Mouse (Mus musculus) forebrain, embryonic 10.5 days (tissue): ENCODE data around the gene Foxn3. TPM values are rescaled to one million over a fixed set of nuclear protein-coding genes. Genes with fewer than 3 reads are reported as not detected.

ENCODE experiments used
- DNase-seq: peaks from one replicate; pipeline ENCODE4 v3.0.0-alpha.2; 2017; ENCODE audit warnings: low spot score; ENCODE audit errors: extremely low spot score
- H3K27ac ChIP-seq: fragments of 300-500 bp; sonication (generic); 2 replicates; pipeline ENCODE4 v1.5.1; 2016; ENCODE audit warnings: mild to moderate bottlenecking
- H3K27me3 ChIP-seq: fragments of 300-500 bp; sonication (generic); 2 replicates; pipeline ENCODE4 v1.6.1; 2016; ENCODE audit warnings: mild to moderate bottlenecking; ENCODE audit not compliant: poor library complexity, severe bottlenecking
- H3K36me3 ChIP-seq: fragments of 300-500 bp; sonication (generic); replicated peaks from 2 replicates; pipeline ENCODE4 v1.6.1; 2016; ENCODE audit warnings: mild to moderate bottlenecking, moderate library complexity
- H3K4me1 ChIP-seq: fragments of 300-500 bp; sonication (generic); 2 replicates; pipeline ENCODE4 v1.6.1; 2016
- H3K4me3 ChIP-seq: fragments of 300-500 bp; sonication (generic); 2 replicates; pipeline ENCODE4 v1.5.1; 2016; ENCODE audit warnings: mild to moderate bottlenecking, moderate library complexity
- H3K9me3 ChIP-seq: fragments of 300-500 bp; sonication (generic); 2 replicates; pipeline ENCODE4 v1.6.1; 2016; ENCODE audit warnings: mild to moderate bottlenecking, moderate library complexity
- WGBS: fragments of 180-500 bp; shearing (Covaris S2); methylation state at CpG from one replicate; pipeline ENCODE4 v1.1.7; 2016; 5-methylcytosine and 5-hydroxymethylcytosine counted together
- polyA plus RNA-seq: library from polyadenylated mRNA; unstranded; fragments of >200 nt; fragmentation: Nextera tagmentation; extraction: Ambion mirVana; gene quantifications from 2 replicates; pipeline ENCODE4 v1.2.1, GENCODE M21; 2016

Gene Foxn3
- polyA plus RNA-seq, 1 experiment from 2014 or later: 47.3 TPM

DNA sequence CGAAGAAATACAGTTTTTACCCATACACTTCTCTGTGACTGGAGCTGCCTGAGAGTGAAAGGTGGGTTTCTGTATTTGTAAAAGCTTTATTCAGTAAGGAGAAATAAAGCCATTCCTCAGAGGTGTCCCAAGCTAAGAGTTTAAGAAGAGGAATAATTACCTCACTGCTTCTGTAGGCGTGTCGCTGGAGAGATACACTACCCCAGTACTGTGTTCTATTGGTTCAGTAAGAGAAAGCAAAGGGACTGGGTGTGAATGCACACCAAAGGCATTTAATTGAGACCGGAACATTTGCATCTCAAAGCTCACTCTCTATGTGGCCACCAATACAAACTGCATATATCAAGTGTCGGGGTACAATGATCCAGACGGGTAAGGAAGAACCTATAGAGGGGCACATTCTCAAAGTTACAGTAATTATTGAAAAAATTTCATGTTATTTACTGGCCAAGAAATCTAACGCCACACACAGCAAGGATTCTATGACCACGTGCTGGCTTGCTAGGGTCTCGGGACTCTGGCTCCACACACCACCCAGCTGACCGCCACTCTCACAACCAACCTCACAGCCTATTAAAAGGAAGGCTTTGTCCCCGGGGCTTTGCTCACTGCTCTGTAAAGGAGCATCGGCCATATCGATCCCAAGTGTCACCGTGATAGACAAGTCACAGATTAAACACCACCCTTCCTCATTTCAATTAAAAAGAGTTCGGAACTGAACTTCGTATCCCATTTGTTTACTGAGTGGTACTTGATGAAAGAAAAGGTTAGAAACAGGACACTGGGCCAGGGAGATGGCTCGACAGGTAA is 333.2 kb downstream of the Foxn3 start:
- H3K36me3 ChIP-seq: no peaks in the 10 kb centered on the region
- 27% methylated on average over 17 of the region's 17 CpGs for WGBS
- peaks cover 3% of the 10 kb centered on the region; the same call in 1 of the 2 replicates for H3K27me3 ChIP-seq
- H3K9me3 ChIP-seq: no peaks in the 10 kb centered on the region
- H3K27ac ChIP-seq: peak overlapping the region; percentile 83
- peaks cover 99% of the 10 kb centered on the region for H3K4me1 ChIP-seq
- DNase-seq: peak; percentile 52
- peak overlapping the region; percentile 30 for H3K4me3 ChIP-seq

- H3K27me3 ChIP-seq: peaks cover 3% of the 10 kb centered on the region
- H3K36me3 ChIP-seq: no peaks in the 10 kb centered on the region
- no peaks in the 10 kb centered on the region for H3K9me3 ChIP-seq
- peak overlapping the region; percentile 51 for H3K27ac ChIP-seq
- DNase-seq: no peak
- H3K4me1 ChIP-seq: peaks cover 96% of the 10 kb centered on the region
- 92% methylated on average over 6 of the region's 6 CpGs for WGBS
- H3K4me3 ChIP-seq: no peak overlapping the region
Measured at GRCm38 (mm10) chr12:99227313-99227952, 335.9 kb downstream of the Foxn3 start.

DNA sequence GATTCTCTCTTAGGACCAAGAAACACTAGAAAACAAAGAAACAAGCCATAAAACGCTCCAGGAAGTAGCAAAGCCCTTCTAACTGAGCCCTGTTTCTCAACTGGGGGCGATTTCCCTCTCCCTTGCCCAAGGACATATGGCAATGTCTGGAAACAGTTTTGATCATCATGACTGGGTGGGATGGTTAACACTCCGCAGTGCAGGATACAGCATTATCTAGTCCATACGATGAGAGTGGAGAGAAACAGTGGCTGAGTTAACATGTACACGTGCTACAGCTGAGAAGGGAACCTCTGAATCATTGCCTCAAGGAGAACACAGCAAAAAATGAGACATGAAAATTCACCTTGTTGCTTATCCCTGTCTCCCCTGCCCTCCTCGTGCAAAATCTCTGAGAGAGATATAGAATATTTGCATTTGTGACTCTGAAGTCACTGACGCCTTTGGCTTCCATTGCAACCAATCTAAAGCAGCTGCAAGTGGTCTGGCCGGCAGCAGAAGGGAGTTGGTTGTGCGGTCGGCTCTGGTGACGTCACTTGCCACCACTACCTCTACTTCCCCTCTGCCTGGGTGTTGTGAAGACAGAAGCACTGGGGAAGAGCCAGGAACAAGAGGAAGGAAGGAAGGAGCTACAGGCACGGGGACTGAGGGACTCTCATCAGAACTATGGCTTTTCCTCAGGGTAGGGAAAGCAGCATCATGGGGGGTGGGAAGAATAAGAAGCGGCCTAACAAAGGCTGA is 338.3 kb downstream of the Foxn3 start:
- no peak for DNase-seq
- Histone ChIP-seq H3K4me3 (no peak overlapping the region), H3K4me1 (peaks cover 96% of the 10 kb centered on the region), H3K27me3 (peaks cover 3% of the 10 kb centered on the region), H3K36me3 (no peaks in the 10 kb centered on the region), H3K27ac (peak overlapping the region; percentile 67), H3K9me3 (no peaks in the 10 kb centered on the region)
- WGBS: 69% methylated on average over 13 of the region's 13 CpGs

DNA sequence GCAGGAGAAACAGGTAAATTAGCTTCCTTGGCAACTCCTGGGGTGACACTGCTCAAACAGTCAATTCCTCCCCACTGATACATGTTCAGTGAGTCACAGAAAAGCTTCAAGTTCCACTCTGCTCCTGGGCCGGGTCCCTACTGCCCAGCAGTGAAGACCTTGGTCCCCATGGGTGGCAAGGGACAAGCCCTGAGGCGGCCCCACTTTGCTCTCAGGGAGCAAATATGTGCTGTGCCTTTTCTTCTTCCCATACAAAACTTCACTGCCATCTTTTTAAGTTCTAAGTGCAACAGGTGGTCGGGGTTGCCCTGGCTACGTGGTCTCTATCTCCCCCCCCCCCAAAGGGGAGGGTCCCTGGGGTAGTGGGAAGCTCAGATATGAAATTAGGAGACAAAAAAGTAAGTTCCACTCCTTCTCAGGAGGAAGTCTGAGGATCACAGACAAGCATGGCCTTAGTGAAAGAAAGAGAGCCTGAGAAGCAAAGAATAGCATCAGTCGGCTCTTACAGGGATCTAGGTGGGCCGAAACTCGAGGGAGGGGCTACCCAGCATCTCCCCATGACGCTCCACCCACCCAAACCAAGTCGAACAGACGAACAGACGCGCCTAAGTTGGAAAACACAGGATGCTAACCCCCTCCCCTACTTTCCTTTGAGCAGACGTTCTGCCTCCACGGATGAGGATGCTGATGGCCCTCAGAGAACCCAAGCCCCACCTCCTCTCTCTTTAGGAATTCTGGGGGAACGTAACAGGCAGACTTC is 342.1 kb downstream of the Foxn3 start:
- peak overlapping the region; percentile 29 for H3K4me3 ChIP-seq
- peak overlapping the region; percentile 87 for H3K27ac ChIP-seq
- DNase-seq: peak; percentile 57
- H3K27me3 ChIP-seq: peaks cover 7% of the 10 kb centered on the region; the same call in 1 of the 2 replicates
- no peaks in the 10 kb centered on the region for H3K9me3 ChIP-seq
- H3K36me3 ChIP-seq: 0 out of 2 replicates have a peak, but pooled peaks cover 10% of the 10 kb centered on the region
- H3K4me1 ChIP-seq: peaks cover 96% of the 10 kb centered on the region
- WGBS: 26% methylated on average over 15 of the region's 15 CpGs

GRCm38 (mm10) chr12:99220333-99220732 is 343.0 kb downstream of the Foxn3 start:
- no peaks in the 10 kb centered on the region for H3K9me3 ChIP-seq
- DNase-seq: peak; percentile 95
- 0 out of 2 replicates have a peak, but pooled peaks cover 10% of the 10 kb centered on the region for H3K36me3 ChIP-seq
- H3K4me1 ChIP-seq: peaks cover 96% of the 10 kb centered on the region
- 5% methylated on average over 8 of the region's 8 CpGs for WGBS
- H3K4me3 ChIP-seq: peak overlapping the region; percentile 29; the same call in 1 of the 2 replicates
- H3K27ac ChIP-seq: peak overlapping the region; percentile 87
- peaks cover 7% of the 10 kb centered on the region; the same call in 1 of the 2 replicates for H3K27me3 ChIP-seq

GRCm38 (mm10) chr12:99219812-99220211 is 343.6 kb downstream of the Foxn3 start:
- Histone ChIP-seq H3K4me1 (peaks cover 96% of the 10 kb centered on the region), H3K9me3 (no peaks in the 10 kb centered on the region), H3K36me3 (0 out of 2 replicates have a peak, but pooled peaks cover 10% of the 10 kb centered on the region), H3K27ac (peak overlapping the region; percentile 87), H3K27me3 (peaks cover 7% of the 10 kb centered on the region; the same call in 1 of the 2 replicates), H3K4me3 (peak overlapping the region; percentile 13; the same call in 1 of the 2 replicates)
- 58% methylated on average over 5 of the region's 5 CpGs for WGBS
- no peak for DNase-seq

DNA sequence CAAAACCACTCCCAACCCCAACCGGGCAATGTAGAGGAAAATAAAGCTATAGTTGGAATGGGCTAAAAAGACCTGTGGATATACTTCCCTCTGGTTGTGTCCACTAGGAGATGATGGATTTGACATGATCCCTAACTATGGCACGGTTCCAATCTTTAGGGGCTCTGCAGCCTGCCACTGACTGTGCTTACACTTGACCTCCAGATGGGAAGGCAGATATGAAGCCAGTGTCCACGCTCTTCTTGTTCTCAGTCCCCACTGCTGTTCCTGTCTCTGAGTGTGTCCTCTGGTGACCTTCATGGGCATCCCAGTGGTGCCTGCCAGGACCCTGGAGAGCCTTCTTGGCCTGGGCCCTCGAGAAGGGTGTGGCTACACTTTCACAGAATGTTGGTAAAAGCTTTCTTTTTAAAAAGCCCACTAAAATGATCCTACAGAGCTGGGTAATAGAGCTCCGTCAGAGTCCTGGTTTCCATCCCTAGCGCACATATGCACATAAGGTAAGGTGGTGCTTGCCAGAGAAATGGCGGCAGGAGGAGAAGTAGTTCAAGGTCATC is 346.2 kb downstream of the Foxn3 start:
- WGBS: 93% methylated on average over 7 of the region's 7 CpGs
- H3K4me3 ChIP-seq: no peak overlapping the region
- no peak for DNase-seq
- peaks cover 94% of the 10 kb centered on the region for H3K4me1 ChIP-seq
- H3K9me3 ChIP-seq: no peaks in the 10 kb centered on the region
- peak overlapping the region; percentile 79 for H3K27ac ChIP-seq
- H3K27me3 ChIP-seq: peaks cover 7% of the 10 kb centered on the region; the same call in 1 of the 2 replicates
- peaks cover 14% of the 10 kb centered on the region; the same call in 1 of the 2 replicates for H3K36me3 ChIP-seq

GRCm38 (mm10) chr12:99216341-99216761 is 347.0 kb downstream of the Foxn3 start:
- no peak for DNase-seq
- Histone ChIP-seq H3K9me3 (no peaks in the 10 kb centered on the region), H3K4me1 (peaks cover 85% of the 10 kb centered on the region), H3K27ac (peak overlapping the region; percentile 79), H3K4me3 (no peak overlapping the region), H3K27me3 (peaks cover 7% of the 10 kb centered on the region; the same call in 1 of the 2 replicates), H3K36me3 (peaks cover 14% of the 10 kb centered on the region; the same call in 1 of the 2 replicates)
- 52% methylated on average over 5 of the region's 5 CpGs for WGBS

GRCm38 (mm10) chr12:99215521-99216255 is 347.7 kb downstream of the Foxn3 start:
- H3K27ac ChIP-seq: peak overlapping the region; percentile 79
- DNase-seq: no peak
- H3K27me3 ChIP-seq: peaks cover 7% of the 10 kb centered on the region; the same call in 1 of the 2 replicates
- 72% methylated on average over 11 of the region's 11 CpGs for WGBS
- H3K9me3 ChIP-seq: no peaks in the 10 kb centered on the region
- peaks cover 14% of the 10 kb centered on the region; the same call in 1 of the 2 replicates for H3K36me3 ChIP-seq
- H3K4me1 ChIP-seq: peaks cover 79% of the 10 kb centered on the region
- no peak overlapping the region for H3K4me3 ChIP-seq

GRCm38 (mm10) chr12:99214098-99214497 is 349.3 kb downstream of the Foxn3 start:
- H3K27ac ChIP-seq: peak overlapping the region; percentile 40; the same call in 1 of the 2 replicates
- DNase-seq: no peak
- no peaks in the 10 kb centered on the region for H3K9me3 ChIP-seq
- peaks cover 16% of the 10 kb centered on the region for H3K36me3 ChIP-seq
- peaks cover 7% of the 10 kb centered on the region; the same call in 1 of the 2 replicates for H3K27me3 ChIP-seq
- no peak overlapping the region for H3K4me3 ChIP-seq
- H3K4me1 ChIP-seq: peaks cover 63% of the 10 kb centered on the region
- 76% methylated on average over 5 of the region's 5 CpGs for WGBS

- WGBS: 95% methylated on average over 12 of the region's 12 CpGs
- Histone ChIP-seq H3K36me3 (peaks cover 20% of the 10 kb centered on the region), H3K4me3 (no peak overlapping the region), H3K27me3 (peaks cover under 1% of the 10 kb centered on the region; the same call in 1 of the 2 replicates), H3K27ac (peak overlapping the region; percentile 21; the same call in 1 of the 2 replicates), H3K9me3 (no peaks in the 10 kb centered on the region), H3K4me1 (peaks cover 54% of the 10 kb centered on the region)
- no peak for DNase-seq
Measured at GRCm38 (mm10) chr12:99213218-99213617, 350.2 kb downstream of the Foxn3 start.
